Mouse (Mus musculus): ENCODE data around the gene Bcat2. TPM values are rescaled to one million over a fixed set of nuclear protein-coding genes. Genes with fewer than 3 reads are reported as not detected.

The Bcat2 gene
- polyA plus RNA-seq, 1 experiment, result 87.0 TPM

DNA sequence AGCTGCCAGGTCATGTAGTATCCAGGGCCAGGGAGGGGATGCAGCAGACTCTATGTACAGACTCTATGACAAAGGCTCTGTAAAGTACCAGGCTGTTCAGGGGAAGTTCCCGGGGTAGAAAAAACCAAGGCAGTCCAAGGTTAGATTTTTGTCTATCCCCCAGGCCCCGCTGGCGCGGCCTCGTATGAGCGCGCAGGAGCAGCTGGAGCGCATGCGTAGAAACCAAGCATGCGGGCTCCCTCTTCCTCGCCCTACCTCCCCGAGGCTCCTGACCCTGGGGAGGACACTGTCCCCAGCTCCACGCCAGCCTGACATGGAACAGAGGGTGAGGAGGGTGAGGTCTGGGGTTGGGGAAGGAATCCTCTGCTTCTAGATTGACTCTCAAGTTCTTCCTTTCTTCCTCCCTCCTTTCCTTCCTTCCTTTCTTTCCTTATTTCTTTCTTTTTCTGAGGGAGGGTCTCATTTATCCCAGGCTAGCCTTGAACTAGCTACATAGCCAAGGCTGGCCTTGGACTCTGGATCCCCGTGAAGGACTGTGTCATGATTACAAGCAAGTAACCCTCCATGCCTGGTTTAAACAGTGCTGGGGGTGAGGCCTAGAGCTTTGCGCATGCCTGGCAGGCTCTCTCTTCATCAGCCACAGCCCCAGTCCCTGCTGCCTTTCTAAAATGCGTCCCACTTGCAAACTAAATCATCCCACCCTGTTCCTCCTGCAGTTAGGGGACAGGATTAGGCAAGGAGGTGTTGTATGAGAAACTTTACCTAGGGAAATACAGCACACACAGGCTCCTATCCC is 20.1 kb upstream of the Bcat2 start:
- Histone ChIP-seq H3K4me1 (ENCODE audit: control insufficient read depth, insufficient read depth, low read length) (peaks cover 3% of the 10 kb centered on the region; the same call in 1 of the 2 replicates), H3K27ac (ENCODE audit: insufficient read depth, low read depth, low read length) (no peak overlapping the region), H3K4me3 (ENCODE audit: insufficient read depth, low read length) (no peak overlapping the region)
- TF ChIP-seq POLR2A (IDR thresholded peaks at IDR 0.05; ENCODE audit: borderline replicate concordance, low read depth, low read length), result no peak

DNA sequence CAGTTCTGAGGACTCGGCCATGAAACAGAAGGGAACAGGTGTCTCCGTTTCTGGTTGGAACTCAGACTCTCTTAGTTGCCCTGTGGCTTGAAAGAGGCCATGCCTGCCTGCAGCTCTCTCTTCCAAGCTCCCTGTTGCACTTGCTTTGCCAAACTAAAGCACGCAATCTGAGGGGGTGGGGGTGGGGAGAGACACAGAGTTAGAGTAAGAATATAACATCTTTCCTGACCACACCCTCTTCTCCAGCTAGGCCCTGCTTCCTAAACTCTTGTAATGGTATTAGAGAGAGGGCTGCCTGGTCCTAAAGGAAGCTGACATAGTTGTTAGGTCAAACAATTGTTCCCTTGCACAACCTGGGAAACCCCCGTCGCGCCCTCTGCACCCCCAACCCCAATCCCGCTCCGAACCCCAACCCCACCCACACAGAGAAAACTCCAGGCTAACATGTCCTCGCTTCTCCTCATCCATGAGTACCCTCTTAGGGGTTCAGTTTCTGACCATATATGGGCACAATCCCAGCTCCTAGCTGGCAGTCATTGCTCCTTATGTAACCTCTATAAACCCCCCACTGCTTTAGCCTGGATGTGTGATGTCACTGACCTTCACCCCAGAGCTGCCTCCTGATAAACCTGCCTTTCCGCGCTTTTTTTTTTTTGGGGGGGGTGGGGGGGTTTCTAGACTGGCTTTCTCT is 19.0 kb upstream of the Bcat2 start:
- peaks cover 3% of the 10 kb centered on the region; the same call in 1 of the 2 replicates for H3K4me1 ChIP-seq (ENCODE audit: control insufficient read depth, insufficient read depth, low read length)
- H3K27ac ChIP-seq (ENCODE audit: insufficient read depth, low read depth, low read length), result no peak overlapping the region
- TF ChIP-seq CTCF (IDR thresholded peaks at IDR 0.05; ENCODE audit: low read depth, low read length) (no peak), POLR2A (IDR thresholded peaks at IDR 0.05; ENCODE audit: borderline replicate concordance, low read depth, low read length) (no peak)
- H3K4me3 ChIP-seq (ENCODE audit: insufficient read depth, low read length), result no peak overlapping the region

DNA sequence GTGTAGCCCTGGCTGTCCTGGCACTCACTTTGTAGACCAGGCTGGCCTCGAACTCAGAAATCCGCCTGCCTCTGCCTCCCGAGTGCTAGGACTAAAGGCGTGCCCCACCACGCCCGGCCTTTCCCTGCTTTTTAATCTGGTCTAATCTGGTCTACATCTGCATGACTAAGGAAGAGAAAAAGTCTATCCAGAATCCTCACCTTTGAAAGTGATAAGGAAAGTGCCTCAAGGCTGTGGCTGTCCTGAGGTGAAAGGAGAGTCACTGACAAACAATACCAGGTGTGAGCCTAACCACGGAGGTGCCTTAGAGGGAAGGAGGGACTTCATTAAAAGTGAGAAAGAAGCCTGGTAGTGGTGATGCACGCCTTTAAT is 18.5 kb upstream of the Bcat2 start:
- Histone ChIP-seq H3K27ac (ENCODE audit: insufficient read depth, low read depth, low read length) (no peak overlapping the region), H3K4me1 (ENCODE audit: control insufficient read depth, insufficient read depth, low read length) (peaks cover 3% of the 10 kb centered on the region; the same call in 1 of the 2 replicates), H3K4me3 (ENCODE audit: insufficient read depth, low read length) (no peak overlapping the region)
- TF ChIP-seq CTCF (IDR thresholded peaks at IDR 0.05; ENCODE audit: low read depth, low read length) (no peak), POLR2A (IDR thresholded peaks at IDR 0.05; ENCODE audit: borderline replicate concordance, low read depth, low read length) (no peak)

DNA sequence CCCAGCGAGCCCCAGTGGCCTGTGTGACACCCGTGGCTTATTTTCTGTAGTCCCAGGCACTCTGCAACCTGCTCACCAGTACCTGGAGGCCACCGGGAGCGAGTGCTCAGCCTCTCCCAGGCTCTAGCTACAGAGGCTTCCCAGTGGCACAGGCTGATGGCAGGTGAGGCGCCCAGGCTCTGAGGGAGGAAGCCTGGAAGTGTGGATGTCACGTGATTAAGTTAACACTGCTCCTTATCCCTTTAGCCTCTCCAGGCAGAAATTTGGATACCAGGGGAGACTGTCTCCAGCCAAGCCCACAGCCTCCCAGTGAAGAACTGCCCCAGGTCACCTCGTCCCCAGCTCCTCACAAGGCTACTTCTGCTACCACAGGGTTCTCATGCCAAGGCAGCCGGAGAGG is 16.4 kb upstream of the Bcat2 start:
- Histone ChIP-seq H3K4me1 (ENCODE audit: control insufficient read depth, insufficient read depth, low read length) (peaks cover 3% of the 10 kb centered on the region; the same call in 1 of the 2 replicates), H3K4me3 (ENCODE audit: insufficient read depth, low read length) (no peak overlapping the region), H3K27ac (ENCODE audit: insufficient read depth, low read depth, low read length) (no peak overlapping the region)
- no peak for TF ChIP-seq CTCF (IDR thresholded peaks at IDR 0.05; ENCODE audit: low read depth, low read length)
- TF ChIP-seq POLR2A (IDR thresholded peaks at IDR 0.05; ENCODE audit: borderline replicate concordance, low read depth, low read length), result no peak

DNA sequence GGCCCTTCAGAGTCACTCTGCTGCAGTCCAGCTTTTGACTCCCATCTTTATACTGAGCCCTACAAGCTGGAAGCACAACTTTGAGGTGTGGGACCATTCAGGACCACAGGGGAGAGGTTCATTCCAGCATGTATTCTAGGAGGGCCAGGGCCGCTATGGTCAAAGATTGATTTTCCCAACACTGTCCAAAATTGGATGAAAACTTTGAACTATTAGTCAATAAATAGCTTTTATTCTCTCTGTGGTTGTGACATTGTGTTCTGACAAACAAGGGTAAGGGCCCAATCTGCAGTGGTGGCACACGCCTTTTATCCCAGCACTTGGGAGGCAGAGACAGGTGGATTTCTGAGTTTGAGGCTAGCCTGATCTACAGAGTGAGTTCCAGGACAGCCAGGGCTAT is 16.0 kb upstream of the Bcat2 start:
- peaks cover 3% of the 10 kb centered on the region; the same call in 1 of the 2 replicates for H3K4me1 ChIP-seq (ENCODE audit: control insufficient read depth, insufficient read depth, low read length)
- TF ChIP-seq POLR2A (IDR thresholded peaks at IDR 0.05; ENCODE audit: borderline replicate concordance, low read depth, low read length), result no peak
- no peak for TF ChIP-seq CTCF (IDR thresholded peaks at IDR 0.05; ENCODE audit: low read depth, low read length)
- H3K4me3 ChIP-seq (ENCODE audit: insufficient read depth, low read length), result no peak overlapping the region
- no peak overlapping the region for H3K27ac ChIP-seq (ENCODE audit: insufficient read depth, low read depth, low read length)

DNA sequence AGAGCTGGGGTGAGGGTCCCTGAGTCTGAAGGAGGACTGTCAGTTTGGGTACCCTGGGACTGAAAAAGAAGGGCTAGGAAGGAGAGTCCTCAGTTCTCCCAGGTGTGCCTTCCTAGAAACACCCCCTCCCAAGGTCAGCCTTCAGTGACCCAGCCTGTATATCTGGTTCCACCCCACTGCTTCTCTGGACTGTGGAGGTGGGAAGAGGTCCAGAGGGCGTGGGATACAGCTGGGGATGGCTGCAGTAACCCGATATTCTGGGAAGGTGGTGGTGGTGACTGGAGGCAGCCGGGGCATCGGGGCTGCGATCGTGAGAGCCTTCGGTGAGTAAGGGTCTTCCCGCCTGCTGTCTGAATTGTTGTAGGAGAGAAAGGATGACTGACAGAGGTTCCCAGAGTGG is 15.2 kb upstream of the Bcat2 start, which contains the start of gene Hsd17b14:
Gene Hsd17b14, plus strand, starts transcription at position 150 of the 400 bp plus-strand sequence.
- peaks cover 3% of the 10 kb centered on the region; the same call in 1 of the 2 replicates for H3K4me1 ChIP-seq (ENCODE audit: control insufficient read depth, insufficient read depth, low read length)
- H3K4me3 ChIP-seq (ENCODE audit: insufficient read depth, low read length), result no peak within 1 kb of the TSS
- H3K27ac ChIP-seq (ENCODE audit: insufficient read depth, low read depth, low read length), result no peak within 1 kb of the TSS
- no peak for TF ChIP-seq POLR2A (IDR thresholded peaks at IDR 0.05; ENCODE audit: borderline replicate concordance, low read depth, low read length)
- TF ChIP-seq CTCF (IDR thresholded peaks at IDR 0.05; ENCODE audit: low read depth, low read length), result no peak

DNA sequence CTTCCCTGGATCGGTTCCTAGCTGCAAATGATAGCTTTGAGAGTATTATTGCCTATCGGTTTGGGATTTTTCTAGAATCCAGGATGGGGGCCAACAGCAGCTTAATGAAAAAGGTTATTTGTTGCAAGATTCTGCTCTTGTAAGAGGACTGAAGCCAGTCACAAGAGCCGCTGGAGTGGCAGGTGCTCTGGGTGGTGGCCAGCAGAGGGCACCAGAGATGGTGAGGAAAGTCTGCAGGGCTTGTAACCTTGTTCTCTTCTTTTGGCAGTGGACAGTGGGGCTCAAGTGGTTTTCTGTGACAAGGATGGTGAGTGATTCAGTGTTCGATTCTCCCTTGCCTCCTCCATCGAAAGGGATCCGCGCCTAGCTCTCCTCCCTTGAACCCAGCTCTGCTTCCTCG is 14.2 kb upstream of the Bcat2 start:
- Histone ChIP-seq H3K27ac (ENCODE audit: insufficient read depth, low read depth, low read length) (no peak overlapping the region), H3K4me1 (ENCODE audit: control insufficient read depth, insufficient read depth, low read length) (peaks cover 7% of the 10 kb centered on the region), H3K4me3 (ENCODE audit: insufficient read depth, low read length) (no peak overlapping the region)
- TF ChIP-seq POLR2A (IDR thresholded peaks at IDR 0.05; ENCODE audit: borderline replicate concordance, low read depth, low read length), result no peak
- TF ChIP-seq CTCF (IDR thresholded peaks at IDR 0.05; ENCODE audit: low read depth, low read length), result no peak; the same call in 1 of the 2 replicates

DNA sequence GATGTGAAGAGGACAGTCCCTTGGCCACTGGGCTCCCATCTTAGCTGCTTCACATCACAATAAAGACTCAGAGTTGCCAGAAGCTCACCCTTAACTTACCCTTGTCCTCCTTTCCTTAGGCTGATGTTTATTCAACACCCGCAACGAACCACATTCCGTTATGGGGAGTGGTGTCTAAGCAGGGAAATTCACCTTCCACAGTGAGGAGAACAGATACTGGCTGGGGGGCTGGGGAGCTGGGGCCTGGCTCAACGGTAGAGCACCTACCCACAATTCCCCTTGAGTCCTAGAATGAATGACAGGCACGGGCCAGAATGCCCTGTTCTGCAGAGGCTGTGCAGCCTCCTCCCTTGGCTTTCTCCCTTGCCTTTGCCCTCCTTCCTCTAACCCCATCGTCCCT is 11.0 kb upstream of the Bcat2 start:
- TF ChIP-seq CTCF (IDR thresholded peaks at IDR 0.05; ENCODE audit: low read depth, low read length) (no peak), POLR2A (IDR thresholded peaks at IDR 0.05; ENCODE audit: borderline replicate concordance, low read depth, low read length) (no peak)
- Histone ChIP-seq H3K27ac (ENCODE audit: insufficient read depth, low read depth, low read length) (no peak overlapping the region), H3K4me1 (ENCODE audit: control insufficient read depth, insufficient read depth, low read length) (peaks cover 27% of the 10 kb centered on the region), H3K4me3 (ENCODE audit: insufficient read depth, low read length) (no peak overlapping the region)

DNA sequence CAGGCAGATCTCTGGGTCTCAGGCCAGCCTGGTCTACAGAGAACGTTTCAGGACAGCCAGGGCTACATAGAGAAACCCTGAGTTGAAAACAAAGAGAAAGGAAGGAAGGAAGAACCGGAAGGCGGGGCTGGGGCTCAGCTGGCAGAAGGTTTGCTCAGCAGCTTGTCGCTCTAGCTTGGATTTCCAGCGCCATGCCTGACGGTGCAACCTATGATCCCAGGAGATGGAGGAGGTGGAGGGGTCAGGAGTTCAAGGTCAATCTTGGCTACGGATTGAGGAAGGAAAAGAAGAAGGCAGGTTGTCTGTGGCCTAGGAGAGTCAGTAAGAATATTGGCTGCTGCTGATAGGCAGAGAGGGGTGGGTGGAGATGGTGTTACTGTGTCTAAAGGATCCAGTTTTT is 9.7 kb upstream of the Bcat2 start:
- H3K4me1 ChIP-seq (ENCODE audit: control insufficient read depth, insufficient read depth, low read length), result peaks cover 27% of the 10 kb centered on the region
- no peak for TF ChIP-seq POLR2A (IDR thresholded peaks at IDR 0.05; ENCODE audit: borderline replicate concordance, low read depth, low read length)
- TF ChIP-seq CTCF (IDR thresholded peaks at IDR 0.05; ENCODE audit: low read depth, low read length), result no peak
- H3K4me3 ChIP-seq (ENCODE audit: insufficient read depth, low read length), result no peak overlapping the region

More for the DNA sequence above, 9.7 kb upstream of the Bcat2 start:
- no peak overlapping the region for H3K27ac ChIP-seq (ENCODE audit: insufficient read depth, low read depth, low read length)

Data from bone marrow macrophage, adult 2 months (primary cell).